Mouse (Mus musculus) mouse embryonic stem cell (cell line): ENCODE data around the gene Cx3cr1.

ENCODE experiments used
- in situ Hi-C, 2 experiments: fragments of 300-500 bp; cut with MboI; formaldehyde crosslinking; loops; 1 replicate in 1 of 2; 3 replicates in 1 of 2; pipeline ENCODE4 v1.14.3; 2019 to 2020; ENCODE audit warnings: low sequenced_read_pairs in 2 of 2, low pct_unique_long_range_greater_than_20kb in 1 of 2, mixed read lengths in 1 of 2; ENCODE audit not compliant: unreplicated experiment in 1 of 2

Cx3cr1 gene

DNA sequence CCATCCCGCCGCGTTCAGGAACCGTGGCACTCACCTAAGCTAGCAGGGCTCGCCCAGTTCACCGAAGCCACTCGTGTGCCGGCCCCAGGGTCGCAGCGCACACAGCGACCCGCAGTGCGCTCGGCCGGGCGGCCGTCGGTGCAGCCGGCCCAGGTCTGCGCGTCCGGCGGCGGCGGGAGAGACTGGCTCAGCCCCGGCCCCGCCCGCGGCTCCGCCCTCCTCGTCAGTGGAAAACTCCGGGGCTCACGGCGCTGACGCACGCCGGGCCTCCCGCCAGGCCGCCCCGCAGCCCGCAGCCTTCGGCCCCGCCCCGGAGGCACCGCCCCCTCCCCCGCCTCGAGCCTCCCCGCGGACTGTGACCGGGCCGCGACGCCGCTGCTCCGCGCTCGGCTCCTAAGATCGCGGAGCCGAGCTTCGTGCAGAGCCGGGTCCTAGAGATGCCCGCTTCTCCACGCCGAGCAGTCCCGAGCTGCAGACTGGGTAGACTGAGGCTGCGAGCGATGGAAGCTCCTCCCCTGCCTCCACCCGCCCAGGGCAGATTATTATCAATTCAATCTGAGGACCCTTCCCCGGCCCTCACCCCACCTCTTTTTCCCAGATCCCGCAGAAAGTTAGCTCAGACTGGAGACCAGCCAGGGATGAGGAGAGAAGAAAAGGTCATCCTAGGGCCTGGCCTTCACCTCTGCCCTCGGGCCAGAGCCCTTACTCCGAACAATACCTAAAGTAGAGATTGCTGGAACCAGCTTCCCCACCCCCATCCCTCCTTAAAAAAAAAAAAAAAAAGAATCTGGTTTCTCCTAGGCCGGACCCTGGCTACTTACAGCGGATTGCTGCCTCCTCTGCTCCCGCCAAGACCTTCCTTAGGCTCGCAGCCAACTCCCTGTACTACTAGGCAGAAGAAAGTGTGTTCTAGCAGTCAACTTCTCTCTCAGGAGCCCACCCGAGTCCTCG, 85.8 kb downstream of the Cx3cr1 start:
- in situ Hi-C loops, result no loop called here

DNA sequence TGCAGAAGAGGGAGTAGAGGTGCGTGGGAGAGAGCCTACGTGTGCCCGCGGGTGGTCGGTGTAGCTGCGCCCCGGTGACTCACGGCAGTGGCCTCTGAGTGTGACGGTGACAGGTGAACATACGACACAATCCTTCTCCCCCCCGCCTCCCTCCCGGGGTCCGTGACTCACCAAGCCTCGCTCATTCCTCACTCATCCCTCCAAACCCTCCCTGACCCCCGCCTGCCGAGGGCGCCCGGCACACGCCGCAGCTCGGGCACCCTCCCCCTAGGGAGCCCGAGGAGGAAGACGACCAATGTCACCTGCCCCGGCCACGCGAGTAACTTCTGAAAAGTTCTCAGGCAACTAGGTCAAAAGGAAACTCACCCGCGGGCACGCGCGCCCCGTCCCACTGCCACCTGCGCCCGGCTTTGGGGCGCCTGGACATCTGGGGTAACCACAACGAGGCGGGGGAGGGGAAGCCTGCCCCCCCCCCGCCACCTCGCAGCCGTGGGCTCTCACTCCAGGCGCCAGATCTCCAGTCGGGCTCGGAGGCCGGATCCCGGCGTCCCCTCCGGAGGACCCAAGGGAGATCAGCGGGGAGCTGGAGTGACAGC, 86.6 kb downstream of the Cx3cr1 start:
- in situ Hi-C loops, result no loop called here

GRCm38 (mm10) chr9:119982241-119982811, 87.4 kb downstream of the Cx3cr1 start:
- in situ Hi-C loops, result no loop called here

- in situ Hi-C loops, result no loop called here
Observed at GRCm38 (mm10) chr9:119981183-119982179, 88.2 kb downstream of the Cx3cr1 start.

DNA sequence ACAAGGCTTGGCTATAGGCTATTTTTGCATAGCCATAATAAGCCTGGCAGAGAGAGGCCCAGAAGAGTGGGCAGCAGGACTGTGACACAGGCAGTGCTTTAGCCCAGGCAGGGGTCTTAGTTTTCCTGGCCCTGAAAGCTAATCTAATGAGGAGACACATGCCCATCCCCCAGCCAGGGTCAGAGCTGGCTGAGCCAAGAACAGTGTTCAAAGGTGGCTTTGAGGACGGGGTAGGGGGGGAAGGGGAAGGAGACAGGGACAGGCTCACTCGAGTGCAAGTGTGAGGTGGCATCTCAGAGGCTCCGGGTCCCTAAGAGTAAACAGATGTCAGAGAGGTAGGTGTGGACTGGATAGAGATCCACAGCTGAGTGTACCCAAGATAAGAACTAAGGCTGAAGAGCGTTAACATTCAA, 88.9 kb downstream of the Cx3cr1 start:
- in situ Hi-C loops, result no loop called here

- in situ Hi-C loops, result no loop called here
Observed at GRCm38 (mm10) chr9:119979749-119980148, 89.9 kb downstream of the Cx3cr1 start.

DNA sequence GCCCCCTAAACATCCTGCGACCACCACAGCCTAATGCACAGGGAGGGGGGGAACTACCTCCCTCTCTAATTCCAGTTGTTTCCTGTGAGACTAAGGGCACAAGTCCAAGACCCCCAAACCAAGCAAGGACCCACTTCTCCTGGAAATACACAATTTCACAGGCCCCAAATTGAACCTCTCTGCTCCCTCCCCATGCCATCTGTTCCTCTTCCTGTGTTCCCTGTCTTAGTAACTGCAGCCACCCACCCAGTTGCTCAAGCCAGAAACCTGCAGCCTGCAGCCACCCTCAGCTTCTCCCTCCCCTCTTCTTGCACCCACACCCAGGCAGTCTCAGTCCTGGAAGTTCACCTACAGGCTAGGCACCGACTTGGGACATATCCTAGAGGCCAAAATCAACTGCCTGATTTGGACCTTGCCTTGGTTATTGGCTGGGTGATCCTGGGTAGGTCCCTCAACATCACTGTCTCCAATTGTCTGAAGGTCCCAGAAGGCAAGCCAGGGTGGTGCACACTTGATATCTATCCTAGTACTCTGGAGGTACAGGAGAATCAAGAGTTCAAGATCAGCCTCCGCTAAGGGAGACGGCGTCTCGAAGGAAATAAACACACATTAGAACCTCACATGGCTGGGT, 90.8 kb downstream of the Cx3cr1 start:
- in situ Hi-C loops, result no loop called here

DNA sequence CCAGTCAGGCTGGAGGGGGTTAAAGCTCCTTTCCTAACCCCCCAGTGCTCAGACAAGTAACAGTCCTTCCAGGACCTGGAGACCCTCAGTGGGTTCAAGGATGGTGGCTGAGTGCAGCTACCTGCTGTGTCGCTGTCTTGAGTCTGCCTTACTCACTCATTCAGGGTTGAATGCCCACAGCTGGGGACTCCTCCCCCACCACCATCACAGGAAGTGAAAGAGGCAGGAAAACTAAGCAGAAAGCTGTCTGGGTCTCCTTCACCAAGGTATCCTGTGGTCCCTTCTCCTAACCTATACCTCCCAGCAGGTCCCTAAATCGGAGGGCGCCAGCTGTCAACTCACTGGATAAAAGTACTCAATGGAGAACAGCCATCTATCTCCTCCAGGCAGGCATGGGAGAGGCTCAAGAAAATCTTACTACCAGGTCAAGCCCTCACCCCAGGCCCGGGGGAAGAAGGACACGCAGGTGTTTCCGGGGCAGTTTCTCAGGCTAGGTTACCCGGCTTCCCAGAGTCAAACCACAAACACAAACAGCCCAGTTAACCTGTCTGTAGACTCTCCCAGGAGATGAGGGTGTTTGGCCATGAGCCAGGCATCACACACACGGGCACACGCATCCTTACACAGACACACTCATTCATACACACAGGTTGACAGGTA, 91.4 kb downstream of the Cx3cr1 start:
- in situ Hi-C loops, result no loop called here

- in situ Hi-C loops, result no loop called here
Observed at GRCm38 (mm10) chr9:119977557-119978060, 92.1 kb downstream of the Cx3cr1 start.

- in situ Hi-C loops, result no loop called here
Observed at GRCm38 (mm10) chr9:119976704-119977556, 92.7 kb downstream of the Cx3cr1 start.

DNA sequence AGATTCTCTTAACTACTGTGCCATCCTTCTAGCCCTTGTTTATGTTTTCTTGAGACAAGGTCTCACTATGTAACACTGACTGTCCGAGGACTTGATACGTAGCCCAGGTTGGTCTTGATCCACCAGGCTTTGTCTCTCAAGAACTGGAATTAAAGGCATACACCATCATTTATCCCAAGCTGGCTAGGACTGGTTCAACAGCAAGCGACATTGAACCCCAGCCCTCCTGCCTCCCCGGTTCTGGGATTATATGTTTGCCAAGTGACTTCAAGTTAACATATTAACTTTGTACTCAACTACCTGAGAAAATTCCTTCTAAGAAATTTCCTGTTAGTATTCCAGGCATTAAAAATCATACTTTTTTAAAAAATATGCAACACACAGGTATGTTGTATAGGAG, 94.4 kb downstream of the Cx3cr1 start:
- in situ Hi-C loops, result no loop called here

GRCm38 (mm10) chr9:119974609-119975008, 95.1 kb downstream of the Cx3cr1 start:
- in situ Hi-C loops, result no loop called here

- in situ Hi-C loops, result no loop called here
Observed at GRCm38 (mm10) chr9:119973869-119974520, 95.7 kb downstream of the Cx3cr1 start.

GRCm38 (mm10) chr9:119973281-119973680, 96.4 kb downstream of the Cx3cr1 start:
- in situ Hi-C loops, result no loop called here

DNA sequence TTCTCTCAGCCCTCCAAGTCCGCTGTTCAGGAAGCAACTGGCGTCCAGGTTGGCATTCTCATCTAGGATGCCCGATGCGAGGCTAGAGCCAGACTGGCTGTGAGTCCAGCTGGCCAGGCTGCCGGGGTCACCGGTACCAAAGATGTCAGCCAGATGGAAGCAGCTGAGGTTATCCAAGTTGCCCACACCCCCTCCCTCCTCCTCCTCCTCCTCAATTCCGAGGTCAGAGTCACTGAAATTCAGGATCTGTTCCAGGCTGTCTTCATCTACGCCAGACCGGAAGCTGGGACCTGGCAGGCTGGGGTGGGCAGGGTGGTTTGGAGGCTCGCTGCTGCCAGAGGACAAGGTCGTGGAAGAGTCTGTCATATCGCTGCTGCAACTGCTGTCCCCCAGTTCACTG, 97.1 kb downstream of the Cx3cr1 start:
- in situ Hi-C loops, result no loop called here

GRCm38 (mm10) chr9:119972166-119972565, 97.5 kb downstream of the Cx3cr1 start:
- in situ Hi-C loops, result no loop called here
